Mouse (Mus musculus) liver, adult 2 months (tissue): ENCODE results near the gene Skp1a.

Experiments used
- CTCF ChIP-seq: fragments of 200-500 bp; IDR thresholded peaks from 2 replicates; pipeline ENCODE4 v1.5.1; 2011; ENCODE audit warnings: low read depth, low read length, control low read depth
- POLR2A ChIP-seq: fragments of 200-500 bp; IDR thresholded peaks from 2 replicates; pipeline ENCODE4 v1.6.1; 2011; ENCODE audit warnings: low read length, control low read depth; ENCODE audit not compliant: insufficient read depth; ENCODE audit errors: extremely low read depth

GRCm38 (mm10) chr11:52282774-52283595 is 51.2 kb downstream of the Skp1a start, which contains the start of gene Tcf7:
- TF ChIP-seq POLR2A: no peak
- TF ChIP-seq CTCF: no peak
